Mouse (Mus musculus) C2C12 (cell line): ENCODE results near the gene Capn11.

Experiments used
- CTCF ChIP-seq: IDR thresholded peaks from one replicate; pipeline ENCODE4 v1.5.1; 2011; ENCODE audit not compliant: control insufficient read depth, insufficient read depth, insufficient read length
- MYOD1 ChIP-seq: IDR thresholded peaks from one replicate; pipeline ENCODE4 v1.6.1; 2011; ENCODE audit warnings: low read depth; ENCODE audit not compliant: control insufficient read depth, insufficient read length

GRCm38 (mm10) chr17:45681588-45681987 is 22.5 kb upstream of the Capn11 start:
- no peak for TF ChIP-seq CTCF
- no peak for TF ChIP-seq MYOD1
